Mouse (Mus musculus) brain, embryonic 14.5 days (tissue): ENCODE results near the gene Mroh9. TPM values are rescaled to one million over a fixed set of nuclear protein-coding genes. Genes with fewer than 3 reads are reported as not detected.

Source experiments
- DNase-seq: peaks from one replicate; pipeline ENCODE4 v3.0.0-alpha.2; 2011; ENCODE audit warnings: low read depth
- CTCF ChIP-seq: fragments of 200-500 bp; IDR thresholded peaks from 2 replicates; pipeline ENCODE4 v1.5.1; 2012; ENCODE audit warnings: inconsistent platforms, mild to moderate bottlenecking, moderate library complexity, borderline replicate concordance; ENCODE audit not compliant: insufficient read depth, insufficient read length; ENCODE audit errors: extremely low read depth
- POLR2A ChIP-seq: fragments of 200-500 bp; IDR thresholded peaks from 2 replicates; pipeline ENCODE4 v1.6.1; 2012; ENCODE audit warnings: mild to moderate bottlenecking, inconsistent platforms, borderline replicate concordance; ENCODE audit not compliant: poor library complexity, insufficient read depth, insufficient read length, severe bottlenecking; ENCODE audit errors: extremely low read depth
- polyA plus RNA-seq: library from polyadenylated mRNA; depleted of rRNA; stranded (reverse); fragments of >200 nt; gene quantifications from 2 replicates; pipeline ENCODE4 v1.2.3, GENCODE M21; 2012; rRNA removed

Gene Mroh9
- polyA plus RNA-seq = not detected in 2 replicates

GRCm38 (mm10) chr1:163085570-163085969 lies at the start of gene Mroh9:
Mroh9 (minus strand) TSS chr1:163085670.
- no peak for TF ChIP-seq CTCF
- no peak for TF ChIP-seq POLR2A
- no peak for DNase-seq

DNA sequence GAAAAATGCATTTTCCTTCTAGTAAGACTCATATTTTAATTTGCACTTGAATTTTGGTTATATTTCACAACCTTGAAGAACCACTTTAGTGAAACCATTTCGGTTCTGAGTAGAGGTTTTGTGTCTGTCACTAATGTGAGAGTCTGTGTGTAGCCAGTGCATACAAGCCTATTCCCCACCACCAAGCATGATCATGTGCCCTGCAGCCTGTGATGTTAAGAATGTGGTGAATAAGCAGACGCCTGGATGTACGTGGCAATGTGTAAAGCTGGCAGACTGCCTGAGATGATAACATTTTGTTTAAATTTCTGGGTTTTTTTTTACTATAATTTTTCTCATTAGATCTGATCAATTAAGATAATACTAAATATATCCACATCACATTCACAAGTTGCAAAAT lies 44.5 kb upstream of the Mroh9 start:
- TF ChIP-seq CTCF (no peak), POLR2A (no peak)
- DNase-seq = peak; percentile 54

- peak; percentile 57 for DNase-seq
- TF ChIP-seq CTCF (no peak), POLR2A (no peak)
Observed at GRCm38 (mm10) chr1:163129129-163129900, 43.8 kb upstream of the Mroh9 start.

- TF ChIP-seq POLR2A (no peak), CTCF (no peak)
- DNase-seq = peak; percentile 23
Observed at GRCm38 (mm10) chr1:163126175-163126881, 40.9 kb upstream of the Mroh9 start.

- DNase-seq = no peak
- TF ChIP-seq CTCF (no peak), POLR2A (no peak)
Observed at GRCm38 (mm10) chr1:163122414-163122813, 36.9 kb upstream of the Mroh9 start.

DNA sequence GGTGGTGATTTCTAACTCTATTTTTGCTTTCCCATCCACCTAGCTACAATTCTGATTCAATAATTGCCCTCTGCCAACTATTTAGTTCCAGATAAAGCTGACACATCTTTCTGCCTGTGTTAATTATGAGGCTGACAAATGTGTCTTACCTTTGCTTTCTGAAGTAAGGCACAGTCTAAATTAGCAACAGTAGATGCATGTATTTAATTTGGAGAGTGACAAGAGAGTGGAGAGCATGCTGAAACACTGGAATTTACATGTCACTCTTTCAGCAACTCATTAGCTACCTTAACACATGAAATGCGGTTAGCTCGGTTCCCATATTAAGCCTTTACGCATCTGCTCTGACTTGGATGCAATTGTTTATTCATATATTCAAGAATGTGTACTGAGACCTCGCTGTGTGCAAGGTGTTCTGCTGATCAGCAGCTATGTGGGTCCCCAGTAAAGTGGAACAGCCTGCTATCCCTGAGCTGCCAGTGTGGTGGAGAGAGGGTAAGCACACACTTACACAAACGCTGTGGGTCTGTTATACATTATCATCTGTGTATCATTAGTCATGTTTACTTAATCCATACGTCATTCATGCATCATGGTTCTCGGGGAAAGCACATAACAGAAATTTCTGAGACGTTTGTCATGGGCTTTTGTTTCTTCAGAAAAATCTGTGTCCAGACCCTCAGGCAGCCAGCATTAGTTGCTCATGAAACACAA lies 28.1 kb upstream of the Mroh9 start:
- DNase-seq = peak; percentile 31
- TF ChIP-seq POLR2A (no peak), CTCF (no peak)

DNA sequence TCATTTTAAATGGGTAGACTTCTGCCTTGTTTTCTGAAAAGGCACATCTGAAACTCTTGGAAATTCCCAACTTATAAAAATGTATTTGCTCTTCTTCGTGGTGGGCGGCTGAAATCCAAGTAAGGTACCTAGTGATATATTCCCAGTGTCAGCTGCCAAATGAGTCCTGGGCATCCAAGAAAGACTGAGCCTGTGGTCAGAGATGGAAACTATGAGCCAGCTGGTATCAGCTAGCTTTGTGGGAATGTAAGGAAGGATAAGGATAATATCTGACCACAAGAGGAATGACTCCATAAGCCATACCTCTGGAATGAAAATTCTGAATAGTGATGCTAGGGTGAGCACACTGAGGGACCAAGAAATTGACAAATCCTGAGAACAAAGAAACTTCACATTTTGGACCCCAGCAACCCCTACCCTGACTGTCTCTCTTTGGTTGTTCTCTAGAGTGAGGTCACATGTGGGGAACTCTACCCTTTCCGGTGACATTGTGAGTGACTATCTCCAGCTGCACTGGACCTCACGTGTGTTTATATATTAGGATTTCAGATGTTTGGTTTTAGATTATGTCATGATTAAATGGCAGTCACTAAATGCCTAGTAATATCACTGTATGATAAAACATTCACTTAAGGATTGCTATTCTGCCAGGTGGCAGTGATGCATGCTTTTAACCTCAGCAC lies 27.2 kb upstream of the Mroh9 start:
- DNase-seq = no peak

DNA sequence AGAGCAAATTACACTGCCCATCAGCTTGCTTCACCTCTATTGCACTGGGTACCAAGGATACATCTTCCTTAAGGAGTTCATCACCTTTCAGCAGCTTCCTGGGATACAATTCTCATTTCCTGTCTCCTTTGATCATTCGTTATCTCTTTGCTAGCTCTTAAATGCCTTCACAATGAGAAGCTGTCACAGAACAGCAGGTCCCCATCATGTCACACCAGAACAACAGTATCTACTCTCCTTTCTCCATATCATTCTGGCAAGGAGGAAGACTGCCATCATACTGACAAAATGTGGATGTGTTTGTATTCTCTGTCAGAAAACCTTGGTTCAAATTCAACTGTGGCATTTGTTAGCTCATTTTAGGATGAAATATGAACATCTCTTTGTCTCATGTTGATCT lies 19.5 kb upstream of the Mroh9 start:
- no peak for DNase-seq
- TF ChIP-seq CTCF (no peak), POLR2A (no peak)

More for the DNA sequence above, 27.2 kb upstream of the Mroh9 start:
- TF ChIP-seq POLR2A (no peak), CTCF (no peak)

- no peak for TF ChIP-seq POLR2A
- TF ChIP-seq CTCF = peak; percentile 48; the same call in 1 of the 2 replicates
- peak; percentile 75 for DNase-seq
Observed at GRCm38 (mm10) chr1:163091438-163092155, 6.1 kb upstream of the Mroh9 start.

- TF ChIP-seq POLR2A = no peak
- peak; percentile 79; the same call in 1 of the 2 replicates for TF ChIP-seq CTCF
- DNase-seq = peak; percentile 73
Observed at GRCm38 (mm10) chr1:163070502-163070901, 15.0 kb downstream of the Mroh9 start.

- TF ChIP-seq POLR2A (no peak), CTCF (no peak)
- peak; percentile 11 for DNase-seq
Observed at GRCm38 (mm10) chr1:163060381-163060780, 25.1 kb downstream of the Mroh9 start.

GRCm38 (mm10) chr1:163057363-163057762 lies 28.1 kb downstream of the Mroh9 start:
- DNase-seq = peak; percentile 53
- TF ChIP-seq POLR2A = no peak
- TF ChIP-seq CTCF = peak; percentile 44; the same call in 1 of the 2 replicates
